Mouse (Mus musculus) right cerebral cortex, postnatal 10 days (tissue): ENCODE results near the gene Slc22a3.

ENCODE experiments used
- DNase-seq, 2 experiments: peaks; one replicate each; pipeline ENCODE4 v3.0.0; 2021; ENCODE audit warnings: low spot score in 2 of 2

The Slc22a3 gene

DNA sequence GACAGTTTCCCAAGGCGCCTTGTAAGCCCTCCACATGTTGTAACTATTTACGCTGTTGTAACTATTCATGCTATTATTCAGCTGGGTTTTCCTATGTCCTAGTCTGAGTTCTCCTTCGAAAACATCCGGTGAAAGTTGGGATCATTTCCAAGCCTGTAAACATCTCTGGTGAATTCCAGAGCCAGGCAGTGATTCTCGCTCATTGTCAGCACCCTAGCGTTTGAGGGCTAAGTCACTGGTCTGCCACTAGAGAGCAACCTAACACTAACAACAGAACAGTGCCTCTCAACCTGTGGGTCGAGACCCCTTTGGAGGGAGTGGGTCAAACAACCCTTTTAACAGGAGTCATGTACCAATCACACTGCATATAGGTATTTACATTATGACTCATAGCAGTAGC lies 104.1 kb downstream of the Slc22a3 start:
- DNase-seq: no peak

DNA sequence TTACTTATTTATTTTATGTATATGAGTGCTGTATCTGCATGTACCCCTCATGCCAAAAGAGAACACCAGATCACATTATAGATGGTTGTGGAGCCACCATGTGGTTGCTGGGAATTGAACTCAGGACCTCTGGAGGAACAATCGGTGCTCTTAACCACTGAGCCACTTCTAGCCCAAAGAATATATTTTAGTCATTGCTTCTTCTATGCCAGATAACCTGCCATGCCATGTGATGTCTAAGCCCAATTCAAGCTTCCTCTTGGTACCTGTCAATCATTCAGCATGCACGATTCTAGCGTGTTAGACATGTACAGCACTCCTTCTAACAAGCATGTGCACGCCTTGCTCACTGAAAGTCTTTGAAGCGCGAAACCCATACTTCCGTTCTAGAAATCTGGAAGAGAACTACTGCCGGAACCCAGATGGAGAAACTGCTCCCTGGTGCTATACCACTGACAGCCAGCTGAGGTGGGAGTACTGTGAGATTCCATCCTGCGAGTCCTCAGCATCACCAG lies 111.3 kb downstream of the Slc22a3 start:
- no peak for DNase-seq

DNA sequence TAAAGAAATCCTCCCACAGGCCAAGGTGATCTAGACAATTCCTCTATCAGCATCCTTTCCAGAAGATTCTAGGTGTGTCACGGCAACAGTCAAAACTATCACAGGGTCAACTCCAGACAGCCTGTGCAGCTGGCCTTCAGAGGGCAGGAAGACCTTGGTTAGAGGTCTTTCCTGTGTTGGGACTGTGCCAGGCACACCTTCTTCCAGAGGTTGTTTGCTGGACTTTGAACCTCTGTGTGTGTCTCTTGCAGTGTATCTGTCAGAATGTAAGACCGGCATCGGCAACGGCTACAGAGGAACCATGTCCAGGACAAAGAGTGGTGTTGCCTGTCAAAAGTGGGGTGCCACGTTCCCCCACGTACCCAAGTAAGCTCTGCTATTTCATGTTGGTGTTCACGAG lies 119.3 kb downstream of the Slc22a3 start:
- DNase-seq: no peak

- DNase-seq: no peak
Measured at GRCm38 (mm10) chr17:12387781-12388180, 119.7 kb downstream of the Slc22a3 start.

- DNase-seq: no peak
Measured at GRCm38 (mm10) chr17:12385049-12385794, 122.3 kb downstream of the Slc22a3 start.

- no peak for DNase-seq
Measured at GRCm38 (mm10) chr17:12382531-12382930, 125.0 kb downstream of the Slc22a3 start.

DNA sequence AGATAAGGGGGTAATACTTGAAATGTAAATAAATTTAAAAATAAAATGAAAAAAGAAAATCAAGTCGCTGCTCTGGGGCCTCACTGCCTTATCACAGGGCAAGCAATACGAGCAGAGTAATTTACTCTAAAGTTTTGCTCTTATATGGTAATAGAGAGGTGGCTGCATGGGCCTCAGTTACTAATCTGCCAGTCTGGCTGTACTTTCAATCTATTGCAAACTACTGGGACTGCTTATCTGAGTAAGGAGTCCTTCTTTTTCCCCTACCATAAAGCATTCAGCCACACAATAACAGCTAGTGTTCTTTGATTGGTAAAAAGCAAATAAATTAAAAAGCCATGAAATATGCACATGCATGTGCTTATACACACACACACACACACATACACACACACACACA lies 125.9 kb downstream of the Slc22a3 start:
- no peak for DNase-seq

DNA sequence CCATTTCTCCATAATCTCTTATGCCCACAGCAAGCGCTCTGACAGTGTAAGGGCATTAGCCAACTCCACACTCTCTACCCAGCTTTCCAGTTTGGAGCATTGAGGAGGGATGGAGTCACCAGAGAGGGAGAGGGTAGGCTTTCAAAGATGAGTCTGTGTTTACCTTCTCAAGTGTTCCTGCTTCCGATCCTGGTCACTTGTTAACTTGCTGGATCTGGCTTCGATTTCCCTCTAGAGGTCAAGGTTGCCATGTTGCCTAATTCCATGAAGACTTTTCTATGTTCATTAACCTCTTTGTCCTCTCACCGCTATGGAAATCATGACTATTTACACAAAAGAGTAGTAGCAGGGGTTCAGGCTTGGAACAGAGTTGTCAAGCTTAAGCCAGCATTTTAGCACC lies 127.2 kb downstream of the Slc22a3 start:
- DNase-seq: no peak

GRCm38 (mm10) chr17:12377981-12378705 lies 129.4 kb downstream of the Slc22a3 start, which contains the start of gene Plg:
Plg (plus strand) TSS chr17:12378608.
- no peak for DNase-seq

DNA sequence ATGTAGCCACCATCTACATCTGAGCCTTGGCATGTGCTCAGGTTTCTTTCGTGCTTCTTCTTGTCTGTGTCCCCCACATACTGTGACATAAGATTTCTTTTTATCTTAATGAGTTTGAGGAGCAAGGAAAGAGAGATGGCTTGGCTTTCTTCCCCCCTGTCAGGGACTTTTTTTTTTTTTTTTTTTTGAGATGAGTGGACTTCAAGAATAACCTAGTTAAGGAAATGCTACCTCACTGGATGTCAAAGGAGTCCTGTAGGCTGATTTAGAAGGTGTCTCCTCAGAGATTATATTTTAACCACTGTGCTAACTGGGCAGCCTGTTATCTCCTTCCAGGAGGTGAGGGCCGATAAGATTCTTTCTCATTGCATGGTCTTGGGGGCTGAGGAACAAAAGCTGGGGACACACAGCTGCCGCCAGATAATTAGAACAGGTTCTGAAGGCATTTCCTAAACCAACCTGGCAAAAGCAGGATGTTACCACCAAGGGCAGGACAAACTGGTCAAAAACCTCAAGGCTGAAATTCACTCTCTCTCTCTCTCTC lies 133.8 kb downstream of the Slc22a3 start:
- no peak for DNase-seq

- DNase-seq: peak; percentile 70 to 72
Measured at GRCm38 (mm10) chr17:12372021-12372420, 135.5 kb downstream of the Slc22a3 start.

DNA sequence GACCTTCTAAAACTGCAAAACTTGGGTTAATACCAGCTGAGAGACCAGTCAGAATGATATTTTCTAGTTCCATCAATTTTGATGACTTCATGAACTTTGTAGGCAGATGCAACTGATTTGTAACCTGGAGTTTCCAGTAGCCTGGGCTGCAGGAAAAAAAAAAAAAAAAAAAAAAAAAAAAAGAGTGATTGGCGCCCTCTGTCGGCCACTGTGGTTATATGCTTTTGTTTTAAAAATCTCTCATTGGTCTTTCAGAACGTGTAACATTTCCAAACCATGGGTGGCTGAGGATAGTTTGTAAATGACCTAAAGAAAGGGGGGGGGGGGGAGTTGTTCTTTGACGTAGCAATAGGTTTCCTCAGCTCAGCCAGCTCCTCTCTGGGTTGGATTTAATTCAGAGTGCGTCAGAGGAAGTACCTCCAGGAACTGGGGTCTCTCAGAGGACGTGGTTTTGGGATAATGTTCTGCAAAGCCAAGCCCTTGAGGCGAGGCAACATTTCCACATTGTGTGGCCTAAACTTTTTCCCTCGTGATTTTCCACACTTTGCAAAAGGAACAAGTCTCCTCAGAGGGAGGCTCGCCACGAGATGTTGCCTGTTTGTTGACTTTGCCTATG lies 136.1 kb downstream of the Slc22a3 start:
- no peak for DNase-seq

GRCm38 (mm10) chr17:12370289-12370688 lies 137.2 kb downstream of the Slc22a3 start:
- DNase-seq: no peak

DNA sequence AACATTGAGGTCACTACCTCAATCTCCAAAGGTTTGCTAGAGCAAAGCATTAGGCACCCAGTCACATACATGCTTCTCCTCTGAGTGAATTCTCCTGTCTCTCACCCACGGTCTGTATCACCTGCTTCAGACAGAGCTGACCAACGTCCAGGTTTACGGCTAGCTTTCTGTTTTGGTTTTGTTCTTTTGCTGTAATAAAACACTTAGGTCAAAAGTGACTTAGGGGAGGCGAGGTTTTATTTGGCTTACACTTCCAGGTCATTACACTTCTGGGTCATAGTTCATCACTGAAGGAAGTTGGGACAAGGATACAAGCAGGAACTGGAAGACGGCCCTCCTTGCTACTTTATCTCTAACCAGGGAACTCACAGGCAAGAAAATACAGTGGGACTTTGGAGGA lies 138.1 kb downstream of the Slc22a3 start:
- DNase-seq: no peak
